Mouse (Mus musculus): ENCODE measurements around the gene Rab25.
"Not testable (repeated sequence)": the region's sequence is repeated elsewhere in the genome, so short reads cannot be mapped to it uniquely, and the experiment has no call there.

Rab25 gene

GRCm38 (mm10) chr3:88548180-88548917, at the start of gene Rab25:
TSS of gene Rab25 (minus strand) at chr3:88548300.
- peak; percentile 86 for DNase-seq (ENCODE audit: low spot score)

- not testable (repeated sequence) for DNase-seq (ENCODE audit: low spot score)
Measured at GRCm38 (mm10) chr3:88596547-88596946, 48.4 kb upstream of the Rab25 start.

- DNase-seq (ENCODE audit: low spot score) = peak; percentile 70
Measured at GRCm38 (mm10) chr3:88593893-88594580, 45.9 kb upstream of the Rab25 start.

GRCm38 (mm10) chr3:88592942-88593576, 45.0 kb upstream of the Rab25 start:
- DNase-seq (ENCODE audit: low spot score) = peak; percentile 69

- peak; percentile 88 for DNase-seq (ENCODE audit: low spot score)
Measured at GRCm38 (mm10) chr3:88591950-88592731, 44.0 kb upstream of the Rab25 start.

- DNase-seq (ENCODE audit: low spot score) = peak; percentile 55
Measured at GRCm38 (mm10) chr3:88591044-88591443, 42.9 kb upstream of the Rab25 start.

GRCm38 (mm10) chr3:88590246-88590645, 42.1 kb upstream of the Rab25 start:
- DNase-seq (ENCODE audit: low spot score) = no peak

GRCm38 (mm10) chr3:88586640-88587039, 38.5 kb upstream of the Rab25 start:
- DNase-seq (ENCODE audit: low spot score) = no peak

GRCm38 (mm10) chr3:88585769-88586168, 37.7 kb upstream of the Rab25 start:
- peak; percentile 46 for DNase-seq (ENCODE audit: low spot score)

- DNase-seq (ENCODE audit: low spot score) = peak; percentile 88
Measured at GRCm38 (mm10) chr3:88579454-88580117, 31.5 kb upstream of the Rab25 start.

- DNase-seq (ENCODE audit: low spot score) = no peak
Measured at GRCm38 (mm10) chr3:88578498-88579424, 30.7 kb upstream of the Rab25 start.

GRCm38 (mm10) chr3:88577846-88578245, 29.7 kb upstream of the Rab25 start:
- DNase-seq (ENCODE audit: low spot score) = not testable (repeated sequence)

GRCm38 (mm10) chr3:88575540-88575939, 27.4 kb upstream of the Rab25 start, which contains the start of gene Ssr2:
TSS of gene Ssr2 (plus strand) at chr3:88575876.
- DNase-seq (ENCODE audit: low spot score) = no peak

GRCm38 (mm10) chr3:88573810-88574209, 25.7 kb upstream of the Rab25 start:
- no peak for DNase-seq (ENCODE audit: low spot score)

- DNase-seq (ENCODE audit: low spot score) = no peak
Measured at GRCm38 (mm10) chr3:88572835-88573234, 24.7 kb upstream of the Rab25 start.

GRCm38 (mm10) chr3:88571856-88572255, 23.8 kb upstream of the Rab25 start:
- no peak for DNase-seq (ENCODE audit: low spot score)

GRCm38 (mm10) chr3:88570341-88570740, 22.2 kb upstream of the Rab25 start:
- no peak for DNase-seq (ENCODE audit: low spot score)

GRCm38 (mm10) chr3:88569694-88570093, 21.6 kb upstream of the Rab25 start:
- no peak for DNase-seq (ENCODE audit: low spot score)

GRCm38 (mm10) chr3:88569093-88569492, 21.0 kb upstream of the Rab25 start:
- no peak for DNase-seq (ENCODE audit: low spot score)

GRCm38 (mm10) chr3:88568615-88569014, 20.5 kb upstream of the Rab25 start:
- DNase-seq (ENCODE audit: low spot score) = no peak

All from lung, postnatal 25 days (tissue).